Mouse (Mus musculus): ENCODE data around the gene Olfr610. TPM values are rescaled to one million over a fixed set of nuclear protein-coding genes. Genes with fewer than 3 reads are reported as not detected.

Olfr610 gene
- polyA plus RNA-seq (2017; shearing (Covaris generic)), result not detected

GRCm38 (mm10) chr7:103512022-103512421 lies at the start of gene Olfr610:
Olfr610 (minus strand) TSS chr7:103512122.

DNA sequence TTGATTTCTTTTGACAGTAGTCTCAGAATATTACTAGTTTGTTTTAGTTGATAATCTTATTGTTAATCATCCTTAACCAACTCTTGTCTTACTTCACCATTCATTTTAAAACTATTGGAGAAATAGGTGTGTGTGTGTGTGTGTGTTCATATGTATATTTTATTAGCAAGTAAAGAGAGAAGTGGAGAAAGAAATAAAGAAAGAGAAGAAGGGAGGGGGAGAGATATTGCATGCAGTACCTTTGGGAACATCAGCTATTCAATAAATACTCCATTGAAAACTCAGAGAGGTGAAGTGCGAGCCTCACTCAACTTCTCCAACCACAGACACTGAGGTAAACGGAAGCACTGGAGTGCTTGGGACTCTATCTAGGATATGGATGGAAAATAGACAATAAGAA lies 43.9 kb upstream of the Olfr610 start, which contains the start of gene Olfr615:
TSS of gene Olfr615 (plus strand) at position 301 of the 400 bp plus-strand sequence.

DNA sequence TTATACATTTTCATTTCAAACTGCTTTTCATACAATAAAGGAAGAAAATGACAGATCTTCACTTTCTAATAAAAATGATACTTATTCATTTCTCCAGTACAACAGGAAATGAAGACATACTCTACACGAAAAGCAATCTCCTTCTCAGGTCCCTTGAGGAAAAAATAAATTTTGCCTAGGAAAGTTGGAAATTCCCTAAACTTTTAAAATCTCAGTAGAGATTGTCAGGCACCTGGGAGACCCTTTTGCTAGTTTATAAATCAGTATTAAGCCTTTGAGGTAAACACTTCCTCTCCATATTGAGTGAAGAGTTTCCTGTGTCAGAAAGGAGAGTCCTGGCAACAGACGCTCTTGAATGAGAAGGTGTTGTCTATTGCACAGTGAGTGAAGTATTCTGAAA lies 35.9 kb upstream of the Olfr610 start, which contains the start of gene Olfr613:
TSS of gene Olfr613 (plus strand) at position 301 of the 400 bp plus-strand sequence.

DNA sequence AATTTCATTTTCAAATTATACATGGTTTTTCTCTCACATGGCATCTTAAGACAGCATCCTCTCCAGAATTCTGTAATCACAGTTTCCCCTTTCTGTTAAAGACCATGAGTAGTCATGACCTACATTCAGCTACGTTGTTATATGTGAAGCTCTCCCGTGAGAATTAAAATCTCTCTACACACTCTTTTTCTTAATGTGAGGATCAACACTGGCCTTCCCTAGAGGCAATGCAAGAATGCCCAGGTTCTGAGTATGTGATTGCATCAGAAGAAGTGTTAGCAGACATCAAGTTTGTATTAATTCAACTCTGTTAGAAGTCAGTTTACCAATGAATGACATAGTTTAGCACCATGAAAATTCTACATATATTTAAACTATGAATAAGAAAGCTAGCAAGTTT lies 30.7 kb upstream of the Olfr610 start, which contains the start of gene Olfr612:
TSS of gene Olfr612 (minus strand) at position 101 of the 400 bp plus-strand sequence.

GRCm38 (mm10) chr7:103520746-103521145 lies 8.8 kb upstream of the Olfr610 start, which contains the start of gene Olfr611:
Olfr611 (minus strand) TSS chr7:103520846.

GRCm38 (mm10) chr7:103497962-103498361 lies 14.0 kb downstream of the Olfr610 start, which contains the start of gene Olfr609:
Olfr609 (minus strand) TSS chr7:103498062.

GRCm38 (mm10) chr7:103469577-103469976 lies 42.3 kb downstream of the Olfr610 start, which contains the start of gene Olfr608:
Olfr608 (plus strand) TSS chr7:103469877.

Other genes with a start within 250 kb of the Olfr610 start
- gene Olfr596, start 206.5 kb downstream of the Olfr610 start, polyA plus RNA-seq (2017; shearing (Covaris generic)), result not detected
- not detected for gene Olfr597, start 195.8 kb downstream of the Olfr610 start, polyA plus RNA-seq (2017; shearing (Covaris generic))
- not detected for gene Olfr598, start 188.6 kb downstream of the Olfr610 start, polyA plus RNA-seq (2017; shearing (Covaris generic))
- not detected for gene Olfr599, start 176.2 kb downstream of the Olfr610 start, polyA plus RNA-seq (2017; shearing (Covaris generic))
- not detected for gene Olfr600, start 162.5 kb downstream of the Olfr610 start, polyA plus RNA-seq (2017; shearing (Covaris generic))
- gene Olfr601, start 149.5 kb downstream of the Olfr610 start, polyA plus RNA-seq (2017; shearing (Covaris generic)), result not detected
- gene Olfr603, start 125.9 kb downstream of the Olfr610 start, polyA plus RNA-seq (2017; shearing (Covaris generic)), result not detected
- not detected for gene Usp17lc, start 97.0 kb downstream of the Olfr610 start, polyA plus RNA-seq (2017; shearing (Covaris generic))
- gene Olfr605, start 66.7 kb downstream of the Olfr610 start, polyA plus RNA-seq (2017; shearing (Covaris generic)), result not detected
- not detected for gene Olfr606, start 63.1 kb downstream of the Olfr610 start, polyA plus RNA-seq (2017; shearing (Covaris generic))
- gene Olfr607, start 48.0 kb downstream of the Olfr610 start, polyA plus RNA-seq (2017; shearing (Covaris generic)), result not detected
- gene Olfr608, start 42.2 kb downstream of the Olfr610 start, polyA plus RNA-seq (2017; shearing (Covaris generic)), result not detected
- gene Olfr609, start 14.1 kb downstream of the Olfr610 start, polyA plus RNA-seq (2017; shearing (Covaris generic)), result not detected
- gene Olfr611, start 8.7 kb upstream of the Olfr610 start, polyA plus RNA-seq (2017; shearing (Covaris generic)), result not detected
- gene Olfr612, start 30.6 kb upstream of the Olfr610 start, polyA plus RNA-seq (2017; shearing (Covaris generic)), result not detected
- not detected for gene Olfr613, start 36.0 kb upstream of the Olfr610 start, polyA plus RNA-seq (2017; shearing (Covaris generic))
- gene Olfr615, start 44.0 kb upstream of the Olfr610 start, polyA plus RNA-seq (2017; shearing (Covaris generic)), result 0.23 TPM
- gene Olfr616, start 57.0 kb upstream of the Olfr610 start, polyA plus RNA-seq (2017; shearing (Covaris generic)), result not detected
- gene Olfr617, start 60.9 kb upstream of the Olfr610 start, polyA plus RNA-seq (2017; shearing (Covaris generic)), result not detected
- not detected for gene Olfr618, start 78.0 kb upstream of the Olfr610 start, polyA plus RNA-seq (2017; shearing (Covaris generic))
- gene Olfr619, start 88.5 kb upstream of the Olfr610 start, polyA plus RNA-seq (2017; shearing (Covaris generic)), result not detected
- 0.45 TPM for gene Olfr620, start 100.4 kb upstream of the Olfr610 start, polyA plus RNA-seq (2017; shearing (Covaris generic))
- not detected for gene Olfr622, start 130.6 kb upstream of the Olfr610 start, polyA plus RNA-seq (2017; shearing (Covaris generic))
- gene Olfr623, start 151.6 kb upstream of the Olfr610 start, polyA plus RNA-seq (2017; shearing (Covaris generic)), result not detected
- gene Olfr624, start 159.1 kb upstream of the Olfr610 start, polyA plus RNA-seq (2017; shearing (Covaris generic)), result not detected
- not detected for gene Olfr625-ps1, start 170.6 kb upstream of the Olfr610 start, polyA plus RNA-seq (2017; shearing (Covaris generic))
- gene Olfr243, start 202.5 kb upstream of the Olfr610 start, polyA plus RNA-seq (2017; shearing (Covaris generic)), result 0.07 TPM
- not detected for gene Olfr628, start 218.3 kb upstream of the Olfr610 start, polyA plus RNA-seq (2017; shearing (Covaris generic))
- gene Olfr629, start 232.8 kb upstream of the Olfr610 start, polyA plus RNA-seq (2017; shearing (Covaris generic)), result not detected
- not detected for gene Olfr630, start 245.2 kb upstream of the Olfr610 start, polyA plus RNA-seq (2017; shearing (Covaris generic))